ENCODE assay signal across 10 mouse cellular contexts in genomic region chr11:24153049-24153448, GRCm38 (mm10).
DNase-seq lines count a peak whose midpoint lies in the region; ATAC-seq and TF ChIP-seq lines count a peak whose summit lies in the region.
"Had no signal": no experiment of that assay in that cellular context is flagged by ENCODE, and none has a peak within 500 bp of the region (broad histone marks: within the 10 kb centered on the region; RNA-seq: fewer than 3 reads in every experiment).

No protein-coding gene starts in this region.

- peak; percentile 67 for DNase-seq in lung, embryonic 14.5 days
- no peak for DNase-seq in lung, postnatal 4 days
- DNase-seq in hindbrain, embryonic 11.5 days (ENCODE audit: low spot score): peak; percentile 39
- DNase-seq in spleen, adult 18-20 months: no peak
- DNase-seq: gastrocnemius, postnatal 14 days; thymus, postnatal 36 days had no signal

- no peak for TF ChIP-seq CTCF in lung, embryonic 14.5 days (IDR thresholded peaks at IDR 0.05; ENCODE audit: low read depth)

- H3K9ac ChIP-seq in lung, embryonic 14.5 days: no peak overlapping the region
- no peak overlapping the region for H3K9ac ChIP-seq in forebrain, embryonic 13.5 days
- H3K9ac ChIP-seq in hindbrain, embryonic 11.5 days (ENCODE audit: low read depth, low read length): no peak overlapping the region
- H3K9ac ChIP-seq in neural tube, embryonic 12.5 days: no peak overlapping the region
- H3K9ac ChIP-seq: embryonic facial prominence, embryonic 13.5 days had no signal

- H3K9me3 ChIP-seq in lung, embryonic 14.5 days (ENCODE audit: low read depth, low read length): no peaks in the 10 kb centered on the region
- no peaks in the 10 kb centered on the region for H3K9me3 ChIP-seq in forebrain, embryonic 13.5 days (replicated peaks)
- H3K9me3 ChIP-seq in hindbrain, embryonic 11.5 days (ENCODE audit: control insufficient read depth, low read length): no peaks in the 10 kb centered on the region
- H3K9me3 ChIP-seq in neural tube, embryonic 12.5 days: no peaks in the 10 kb centered on the region
- H3K9me3 ChIP-seq: embryonic facial prominence, embryonic 13.5 days had no signal

- H3K27me3 ChIP-seq in lung, embryonic 14.5 days (ENCODE audit: insufficient read depth, low read length): no peaks in the 10 kb centered on the region
- H3K27me3 ChIP-seq in forebrain, embryonic 13.5 days: no peaks in the 10 kb centered on the region
- H3K27me3 ChIP-seq in hindbrain, embryonic 11.5 days (ENCODE audit: control insufficient read depth, insufficient read depth, low read length): no peaks in the 10 kb centered on the region
- no peaks in the 10 kb centered on the region for H3K27me3 ChIP-seq in neural tube, embryonic 12.5 days (replicated peaks)
- H3K27me3 ChIP-seq: embryonic facial prominence, embryonic 13.5 days had no signal

- ATAC-seq in lung, embryonic 14.5 days (ENCODE audit: insufficient read depth): peak; percentile 88
- ATAC-seq in forebrain, embryonic 13.5 days: peak; percentile 54; the same call in 1 of the 2 replicates
- ATAC-seq in hindbrain, embryonic 11.5 days (ENCODE audit: low FRiP score): peak; percentile 85
- ATAC-seq in neural tube, embryonic 12.5 days (ENCODE audit: low FRiP score, low read depth): peak; percentile 83
- ATAC-seq in inflammation-experienced regulatory T-cells, adult 6 months: no peak

- H3K4me1 ChIP-seq in lung, embryonic 14.5 days (ENCODE audit: insufficient read depth): no peaks in the 10 kb centered on the region
- peaks cover 86% of the 10 kb centered on the region for H3K4me1 ChIP-seq in forebrain, embryonic 13.5 days
- no peaks in the 10 kb centered on the region for H3K4me1 ChIP-seq in hindbrain, embryonic 11.5 days (replicated peaks; ENCODE audit: control insufficient read depth, insufficient read depth, low read length)
- peaks cover 34% of the 10 kb centered on the region for H3K4me1 ChIP-seq in neural tube, embryonic 12.5 days

- H3K27ac ChIP-seq in lung, embryonic 14.5 days (ENCODE audit: low read depth): no peak overlapping the region
- H3K27ac ChIP-seq in forebrain, embryonic 13.5 days: no peak overlapping the region
- H3K27ac ChIP-seq in hindbrain, embryonic 11.5 days (ENCODE audit: low read depth, low read length): no peak overlapping the region
- no peak overlapping the region for H3K27ac ChIP-seq in neural tube, embryonic 12.5 days
- H3K27ac ChIP-seq: embryonic facial prominence, embryonic 13.5 days had no signal

- H3K36me3 ChIP-seq in lung, embryonic 14.5 days (ENCODE audit: insufficient read depth): no peaks in the 10 kb centered on the region
- peaks cover 20% of the 10 kb centered on the region; the same call in 1 of the 2 replicates for H3K36me3 ChIP-seq in forebrain, embryonic 13.5 days (ENCODE audit: poor library complexity, severe bottlenecking)
- no peaks in the 10 kb centered on the region for H3K36me3 ChIP-seq in hindbrain, embryonic 11.5 days (ENCODE audit: control insufficient read depth, insufficient read depth, low read length)
- peaks cover 12% of the 10 kb centered on the region for H3K36me3 ChIP-seq in neural tube, embryonic 12.5 days

- H3K4me3 ChIP-seq in lung, embryonic 14.5 days (ENCODE audit: low read depth, low read length): no peak overlapping the region
- no peak overlapping the region for H3K4me3 ChIP-seq in forebrain, embryonic 13.5 days
- H3K4me3 ChIP-seq in hindbrain, embryonic 11.5 days (ENCODE audit: low read depth, low read length): no peak overlapping the region
- no peak overlapping the region for H3K4me3 ChIP-seq in neural tube, embryonic 12.5 days
- H3K4me3 ChIP-seq: embryonic facial prominence, embryonic 13.5 days had no signal

- H3K4me2 ChIP-seq in lung, embryonic 14.5 days: no peak overlapping the region
- no peak overlapping the region for H3K4me2 ChIP-seq in forebrain, embryonic 13.5 days
- H3K4me2 ChIP-seq in hindbrain, embryonic 11.5 days (replicated peaks; ENCODE audit: low read depth, low read length): no peak overlapping the region
- H3K4me2 ChIP-seq in neural tube, embryonic 12.5 days (replicated peaks): no peak overlapping the region
- H3K4me2 ChIP-seq: embryonic facial prominence, embryonic 13.5 days had no signal

- 41% methylated on average over 10 of the region's 10 CpGs for WGBS in lung, embryonic 14.5 days
- WGBS in forebrain, embryonic 13.5 days: 71% methylated on average over 10 of the region's 10 CpGs
- 50% methylated on average over 10 of the region's 10 CpGs for WGBS in hindbrain, embryonic 11.5 days
- 37% methylated on average over 10 of the region's 10 CpGs for WGBS in neural tube, embryonic 12.5 days

Comparison
In these comparisons a context has a peak if more than half of its experiments do, and no peak if none do; other contexts are left out.
1. DNase-seq: peak in lung, embryonic 14.5 days (single experiment) and hindbrain, embryonic 11.5 days (single experiment); none in lung, postnatal 4 days (0 of 2) and spleen, adult 18-20 months (0 of 2).